Mouse (Mus musculus) frontal cortex, postnatal 10 days (tissue): ENCODE measurements around the gene Rab26.

Experiments used
- DNase-seq, 2 experiments: peaks; one replicate each; pipeline ENCODE4 v3.0.0; 2022; ENCODE audit warnings: low spot score in 2 of 2, mixed read lengths in 1 of 2

The Rab26 gene

DNA sequence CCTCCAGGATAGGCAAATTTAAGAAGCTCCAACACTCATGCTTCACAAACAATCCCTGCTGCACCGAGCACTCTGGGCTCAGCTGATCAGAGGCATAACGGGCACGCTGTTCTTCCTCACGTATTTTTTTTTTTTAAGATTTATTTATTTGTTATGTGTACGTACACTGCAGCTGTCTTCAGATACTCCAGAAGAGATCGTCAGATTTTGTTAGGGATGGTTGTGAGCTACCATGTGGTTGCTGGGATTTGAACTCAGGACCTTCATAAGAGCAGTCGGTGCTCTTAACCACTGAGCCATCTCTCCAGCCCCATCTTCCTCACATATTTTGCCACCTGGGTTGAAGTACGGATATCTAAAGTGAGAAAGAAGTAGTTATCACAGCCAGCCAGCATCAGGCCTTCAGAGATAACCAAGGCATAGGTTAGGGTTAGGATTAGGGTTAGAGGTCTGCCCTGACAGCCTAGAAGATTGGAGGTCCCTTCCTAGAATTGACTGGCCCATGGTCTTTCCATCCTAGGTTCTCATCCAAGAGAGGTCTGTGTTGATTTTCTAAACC, at the start of gene Rab26:
Gene Rab26 (minus strand): TSS at position 51 of the 559 bp plus-strand sequence.
- DNase-seq = no peak

GRCm38 (mm10) chr17:24580287-24580686, 46.3 kb upstream of the Rab26 start:
- no peak for DNase-seq

DNA sequence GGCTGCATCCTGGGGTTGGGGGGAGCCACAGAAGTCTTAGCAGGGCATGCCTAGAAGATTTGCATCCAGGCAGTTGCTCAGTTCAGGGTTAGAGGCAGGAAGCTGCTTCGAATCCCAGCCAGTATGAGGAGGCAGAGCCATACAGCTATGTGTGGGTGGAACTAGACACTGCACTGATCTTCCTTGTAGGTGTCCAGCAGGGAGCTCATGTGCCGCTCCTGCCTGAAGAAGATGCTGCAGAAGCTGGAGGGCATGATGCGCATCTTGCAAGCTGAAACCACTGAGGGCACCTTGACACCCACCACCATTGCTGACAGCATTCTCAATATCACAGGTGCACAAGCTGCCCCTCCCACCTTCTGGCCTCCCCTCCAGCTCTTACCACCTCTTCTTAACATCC, 45.5 kb upstream of the Rab26 start:
- no peak for DNase-seq

GRCm38 (mm10) chr17:24573811-24574210, 39.8 kb upstream of the Rab26 start:
- no peak for DNase-seq

GRCm38 (mm10) chr17:24572651-24573245, 38.7 kb upstream of the Rab26 start:
- no peak for DNase-seq

GRCm38 (mm10) chr17:24569837-24570236, 35.8 kb upstream of the Rab26 start:
- DNase-seq = no peak

- no peak for DNase-seq
Measured at GRCm38 (mm10) chr17:24567034-24567779, 33.2 kb upstream of the Rab26 start.

GRCm38 (mm10) chr17:24565792-24566191, 31.8 kb upstream of the Rab26 start:
- DNase-seq = no peak

- no peak for DNase-seq
Measured at GRCm38 (mm10) chr17:24565092-24565491, 31.1 kb upstream of the Rab26 start.

DNA sequence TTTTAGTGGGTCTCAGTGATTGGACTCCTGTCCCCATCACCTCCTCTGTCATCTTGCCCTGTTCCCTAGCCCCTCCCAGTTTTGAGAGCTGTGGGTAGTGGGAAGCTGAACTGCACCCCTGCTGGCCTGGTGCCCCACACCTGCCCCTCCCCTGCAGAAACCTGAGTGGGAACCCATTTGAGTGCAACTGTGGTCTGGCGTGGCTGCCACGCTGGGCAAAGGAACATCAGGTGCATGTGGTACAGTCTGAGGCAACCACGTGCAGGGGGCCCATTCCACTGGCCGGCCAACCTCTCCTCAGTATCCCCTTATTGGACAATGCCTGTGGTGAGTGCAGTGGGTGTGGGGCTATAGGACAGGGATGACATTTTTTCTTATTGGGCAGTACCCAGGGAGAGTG, 30.4 kb upstream of the Rab26 start:
- DNase-seq = no peak

- DNase-seq = no peak
Measured at GRCm38 (mm10) chr17:24563638-24564037, 29.6 kb upstream of the Rab26 start.

GRCm38 (mm10) chr17:24561592-24561991, 27.6 kb upstream of the Rab26 start:
- no peak for DNase-seq

GRCm38 (mm10) chr17:24560301-24561028, 26.5 kb upstream of the Rab26 start:
- DNase-seq = no peak

DNA sequence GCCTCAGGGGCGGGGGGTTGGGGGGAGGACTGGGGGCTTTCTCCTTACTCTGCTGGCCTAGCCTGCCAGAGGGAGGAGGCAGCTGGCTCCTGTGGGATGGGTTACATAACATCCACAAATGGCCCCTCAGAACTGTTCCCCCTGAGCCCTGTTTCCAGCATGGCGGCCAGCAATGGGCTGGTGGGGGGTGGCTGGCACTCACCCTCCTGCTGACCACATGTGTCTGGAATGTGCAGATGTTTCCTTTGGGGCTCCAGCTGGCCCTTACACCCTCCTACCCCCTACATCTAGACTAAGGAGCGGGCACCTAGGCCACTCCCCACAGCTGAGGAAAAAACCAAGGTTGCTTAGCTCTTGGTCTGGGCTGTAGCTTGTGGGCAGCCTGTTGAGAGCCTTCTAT, 25.1 kb upstream of the Rab26 start:
- no peak for DNase-seq

DNA sequence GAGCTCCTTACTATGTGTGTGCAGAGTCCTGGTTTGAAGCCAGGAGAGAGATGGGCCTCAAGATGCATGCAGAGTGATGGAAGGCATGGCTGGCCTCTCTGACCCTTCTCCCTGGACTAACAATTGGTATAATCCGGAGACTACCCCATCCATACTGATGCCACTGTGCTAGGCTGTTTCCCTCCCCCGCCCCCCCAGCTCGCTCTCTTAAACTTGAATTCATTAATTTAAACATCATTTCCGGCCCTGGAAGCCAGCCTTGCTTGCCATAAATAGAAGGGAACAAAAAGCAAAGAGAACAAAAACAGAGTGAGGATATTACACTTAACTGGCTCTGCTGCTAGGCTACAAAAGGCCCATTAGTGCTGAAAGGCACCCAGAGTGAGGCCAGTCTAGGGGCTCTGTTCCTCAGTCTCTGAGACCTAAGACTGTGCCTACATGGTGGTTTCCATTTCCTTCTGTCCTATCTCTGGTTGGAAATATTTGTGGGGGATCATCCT, 24.6 kb upstream of the Rab26 start:
- DNase-seq = no peak

DNA sequence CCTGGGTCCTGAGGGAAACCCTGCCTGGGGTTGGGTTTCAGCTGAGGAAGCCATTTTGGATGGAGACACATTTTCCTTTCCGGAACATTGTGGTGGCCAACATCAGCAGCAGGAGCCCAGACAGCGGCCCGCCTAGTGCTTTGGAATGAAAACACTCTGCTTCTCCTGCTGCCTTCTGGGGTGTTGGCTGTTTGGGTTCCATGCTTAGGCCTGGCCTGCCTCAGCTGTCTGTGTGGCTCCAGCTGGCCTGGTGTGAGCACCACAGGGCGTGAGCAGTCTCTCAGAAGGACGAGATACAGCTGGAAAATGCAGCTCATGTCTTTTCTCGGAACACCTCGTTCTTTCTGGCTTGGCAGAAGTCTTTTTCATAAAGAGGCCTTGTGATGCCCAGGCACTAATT, 23.1 kb upstream of the Rab26 start:
- no peak for DNase-seq

- no peak for DNase-seq
Measured at GRCm38 (mm10) chr17:24551050-24551444, 17.0 kb upstream of the Rab26 start.

DNA sequence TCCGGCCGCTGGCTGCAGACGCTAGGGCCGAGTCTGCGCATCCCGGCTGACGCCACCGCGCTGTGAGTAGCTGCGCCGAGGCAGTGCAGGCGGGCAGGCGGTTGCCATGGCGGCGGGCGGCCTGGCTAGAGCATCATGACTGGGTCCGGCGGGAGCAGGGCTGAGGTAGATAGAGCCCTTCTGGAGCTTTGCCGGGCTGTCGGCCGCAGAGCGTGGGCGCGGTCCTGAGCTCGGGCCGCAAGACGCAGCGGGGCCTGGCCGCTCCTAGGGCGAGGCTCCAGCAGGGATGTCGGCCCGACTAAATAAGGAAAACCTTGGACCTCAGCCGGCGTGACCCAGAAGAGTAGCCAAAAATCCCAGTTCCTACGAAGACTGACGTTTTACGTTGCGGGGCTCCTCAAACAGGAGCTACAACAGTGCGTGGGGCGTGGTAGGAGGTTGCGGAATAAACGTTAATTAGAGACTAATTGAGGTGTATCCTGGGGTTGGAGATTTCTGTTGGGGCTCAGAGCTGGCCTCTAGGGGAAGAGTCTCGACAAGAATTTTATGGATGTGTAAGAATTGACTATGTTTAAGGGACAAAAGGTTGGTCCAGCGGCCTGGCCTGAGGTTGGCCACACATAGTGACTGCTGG, 16.5 kb upstream of the Rab26 start:
- peak; percentile 76 to 78 for DNase-seq

GRCm38 (mm10) chr17:24549618-24550415, 15.8 kb upstream of the Rab26 start, which contains the start of gene Pkd1:
Gene Pkd1 (plus strand): TSS chr17:24549834.
- DNase-seq = peak; percentile 99

- DNase-seq = peak in 1 of 2 experiments; percentile 38
Measured at GRCm38 (mm10) chr17:24548921-24549617, 15.1 kb upstream of the Rab26 start.
